Mouse (Mus musculus) layer of hippocampus, adult 9-10 months (tissue): ENCODE results near the gene Gm5414.

ENCODE experiments used
- DNase-seq: peaks from one replicate; pipeline ENCODE4 v3.0.0; 2022; ENCODE audit warnings: low spot score

Gm5414 gene

GRCm38 (mm10) chr15:101627884-101628283, at the start of gene Gm5414:
Gm5414 (minus strand) TSS chr15:101628188.
- no peak for DNase-seq

DNA sequence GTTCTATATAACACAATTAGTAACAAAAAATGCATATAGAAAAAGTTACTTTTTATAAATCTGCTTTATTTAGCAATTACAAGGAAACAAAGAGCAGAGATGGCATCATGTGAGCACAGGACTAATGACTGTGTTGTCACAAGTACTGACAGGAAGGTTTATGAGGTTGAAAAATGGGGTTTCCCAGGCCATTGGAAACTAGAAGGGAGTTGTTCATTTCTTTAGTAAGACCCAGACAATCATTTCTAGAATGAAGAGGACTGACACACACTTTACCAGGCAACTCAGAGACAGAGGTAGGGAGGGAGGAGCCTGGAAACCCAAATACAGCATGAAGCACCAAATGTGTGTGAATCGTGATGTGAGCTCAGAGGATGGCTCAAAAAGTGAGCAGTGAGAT, 48.0 kb upstream of the Gm5414 start:
- DNase-seq: no peak

DNA sequence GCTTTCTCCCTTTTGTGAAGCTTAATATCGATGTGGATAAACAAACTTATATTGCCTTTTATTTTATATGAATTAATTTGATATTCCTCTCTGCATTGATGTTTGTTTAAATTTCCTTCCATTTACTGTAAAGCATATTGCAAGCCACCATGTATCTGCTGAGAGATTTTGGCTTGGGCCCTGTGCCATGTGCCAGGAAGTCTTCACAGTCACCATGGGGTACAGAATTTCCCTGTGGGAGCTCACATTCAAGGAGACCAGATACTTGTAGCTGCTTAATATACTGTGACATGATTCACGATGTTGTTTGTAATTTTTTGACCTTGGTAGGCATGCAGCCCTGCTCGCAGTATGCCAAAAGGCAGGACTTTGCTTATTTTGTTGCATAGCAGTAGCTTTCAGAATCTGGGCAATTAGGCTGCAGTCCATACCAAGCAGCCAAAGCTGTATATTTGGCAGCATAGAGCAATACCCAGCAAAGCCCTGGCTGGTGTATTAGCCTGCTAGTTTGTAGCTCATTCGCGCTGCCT, 24.8 kb upstream of the Gm5414 start:
- DNase-seq: no peak

GRCm38 (mm10) chr15:101647280-101647679, 19.3 kb upstream of the Gm5414 start, which contains the start of gene Gm5478:
Gm5478 (minus strand) TSS chr15:101647380.
- no peak for DNase-seq

DNA sequence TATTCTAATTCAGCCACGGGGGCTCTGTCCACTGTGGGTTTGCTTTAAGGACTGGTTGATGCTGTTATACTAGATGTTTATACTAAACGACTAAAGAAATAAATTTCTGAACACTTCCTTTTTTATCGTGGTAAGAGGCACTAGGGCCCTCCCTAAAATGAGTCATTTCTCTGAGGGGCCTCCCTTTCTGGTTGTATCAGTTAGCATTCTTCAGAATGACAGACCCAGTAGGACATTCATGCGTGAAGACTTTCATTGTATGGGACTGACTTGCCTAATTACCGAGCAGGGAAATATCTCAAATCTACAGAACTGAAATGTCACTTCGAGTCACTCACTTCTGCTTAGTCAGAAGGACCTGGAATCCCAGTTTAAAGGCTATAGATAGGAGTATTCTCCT, 28.9 kb downstream of the Gm5414 start:
- no peak for DNase-seq

- DNase-seq: no peak
Measured at GRCm38 (mm10) chr15:101588216-101588615, 39.8 kb downstream of the Gm5414 start.

DNA sequence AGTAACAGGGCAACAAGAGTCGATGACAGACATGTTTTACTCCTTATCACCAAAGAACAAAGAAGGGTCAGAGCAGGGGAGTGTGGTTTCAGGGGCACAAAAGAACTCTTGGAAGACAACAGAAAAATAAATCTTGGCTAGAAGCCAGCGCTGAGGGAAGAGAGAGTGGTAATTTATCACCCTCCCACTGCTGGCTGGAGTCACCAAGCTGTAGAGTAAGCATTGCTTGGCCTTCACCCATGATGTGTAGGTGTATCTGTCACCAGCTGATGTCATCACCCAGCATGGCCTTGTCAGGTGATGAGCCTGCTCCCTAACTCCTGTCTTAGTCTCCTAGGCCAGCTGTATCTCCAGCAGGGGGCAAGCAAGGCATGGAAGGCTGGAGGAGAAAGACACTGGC, 43.5 kb downstream of the Gm5414 start:
- no peak for DNase-seq

DNA sequence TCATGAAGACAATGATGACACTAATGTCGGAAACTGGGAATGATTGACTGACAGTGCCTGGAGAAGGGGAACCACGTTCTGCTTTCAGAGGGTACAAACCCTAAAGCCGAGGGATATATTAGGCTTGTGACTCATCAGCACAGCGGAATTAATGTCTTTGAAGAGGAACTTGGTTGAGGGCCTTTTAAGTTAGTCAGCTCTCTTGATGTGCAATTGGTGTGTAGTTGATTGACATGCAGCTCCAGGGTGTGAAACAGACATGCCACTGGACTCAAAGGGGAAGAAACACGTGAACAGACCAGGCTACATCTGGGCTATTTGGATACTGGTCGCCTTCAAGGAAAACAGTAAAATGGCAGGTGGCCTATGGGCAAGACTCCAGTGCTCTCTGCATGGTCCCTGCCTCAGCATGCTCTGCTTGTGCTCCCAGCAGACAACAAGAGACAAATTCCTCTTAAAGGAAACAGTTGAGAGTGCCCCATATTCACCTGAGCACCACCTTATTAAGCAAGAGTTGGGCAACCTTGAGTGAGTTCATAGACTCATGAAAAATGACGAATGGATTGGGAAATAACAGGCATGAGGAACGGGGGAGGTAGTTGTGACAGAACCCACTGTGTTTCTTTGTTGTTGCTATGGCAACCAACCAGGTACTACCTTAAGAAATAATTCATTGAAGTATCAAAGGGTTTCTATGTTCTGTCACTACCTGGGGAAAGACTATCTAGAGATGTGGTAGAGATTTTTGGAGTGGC, 44.6 kb downstream of the Gm5414 start:
- DNase-seq: no peak

DNA sequence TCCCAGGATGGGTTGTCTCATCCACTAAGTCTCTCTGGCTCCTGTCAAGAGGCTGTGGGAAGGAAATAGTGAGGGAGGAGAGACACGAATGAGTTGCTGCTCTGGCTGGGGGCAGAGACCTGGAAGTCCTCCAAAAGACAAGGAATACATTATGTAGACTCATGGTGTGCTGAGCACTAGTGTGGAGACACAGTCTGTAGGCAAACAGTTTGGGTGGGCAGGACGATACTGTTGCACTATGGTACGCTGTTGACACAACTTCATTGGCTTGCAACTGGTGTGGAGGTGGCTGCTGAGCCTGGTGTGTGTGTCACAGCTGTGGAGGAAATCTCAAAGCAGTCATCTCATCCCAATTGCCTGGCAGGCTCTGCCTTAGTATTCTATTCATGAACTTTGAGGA, 46.3 kb downstream of the Gm5414 start:
- no peak for DNase-seq

DNA sequence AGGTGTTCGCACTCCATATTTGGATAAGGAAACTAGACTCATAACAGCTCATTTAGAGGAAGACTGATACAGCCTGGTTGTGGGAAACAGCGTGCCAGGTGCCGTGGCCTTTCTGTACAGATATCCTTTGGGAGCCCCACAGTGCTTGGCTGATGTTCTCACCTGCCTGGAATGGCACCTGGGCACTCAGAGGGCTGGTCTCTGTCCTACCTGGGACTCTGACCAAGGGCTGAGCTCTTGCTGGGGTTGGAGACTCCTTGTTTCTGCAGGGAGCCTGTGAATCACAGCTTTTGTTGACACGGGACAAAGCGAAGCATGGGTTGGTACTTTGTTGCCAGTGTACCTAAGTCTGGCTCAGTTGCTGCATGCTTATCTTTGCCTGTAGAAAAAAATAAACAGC, 52.5 kb downstream of the Gm5414 start:
- DNase-seq: no peak
